Mouse (Mus musculus): Measurements from ENCODE around the gene Spaca3.

DNA sequence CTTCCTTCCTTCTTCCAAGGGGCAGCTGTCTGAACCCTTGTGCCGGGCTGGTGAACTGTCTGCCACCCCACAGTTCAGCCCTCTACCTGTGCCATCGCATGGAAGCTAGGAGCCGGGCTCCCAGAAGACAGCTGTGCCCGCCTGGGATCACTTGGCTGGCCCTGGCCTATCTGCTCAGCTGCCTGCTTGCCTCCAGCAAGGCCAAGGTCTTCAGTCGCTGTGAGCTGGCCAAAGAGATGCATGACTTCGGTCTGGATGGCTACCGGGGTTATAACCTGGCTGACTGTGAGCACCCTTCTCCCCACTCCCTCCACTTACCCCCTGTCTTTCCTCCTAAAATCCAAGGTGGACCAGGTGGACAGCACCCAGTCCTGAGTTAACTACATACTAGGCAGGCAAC lies 4.8 kb downstream of the Spaca3 start:
- TF ChIP-seq MAX (IDR thresholded peaks at IDR 0.05), result no peak
- no peak for TF ChIP-seq CTCF (IDR thresholded peaks at IDR 0.05; ENCODE audit: control insufficient read depth, insufficient read depth, insufficient read length)
- TF ChIP-seq CEBPB (IDR thresholded peaks at IDR 0.05; ENCODE audit: low read depth), result no peak
- no peak for TF ChIP-seq FOSL1 (IDR thresholded peaks at IDR 0.05; ENCODE audit: insufficient read depth, low read length, poor library complexity, severe bottlenecking)
- TF ChIP-seq MYOG (IDR thresholded peaks at IDR 0.05; ENCODE audit: control insufficient read depth, extremely low read depth, insufficient read length), result no peak
- TF ChIP-seq USF1 (IDR thresholded peaks at IDR 0.05; ENCODE audit: low read depth), result no peak
- TF ChIP-seq MYOD1 (IDR thresholded peaks at IDR 0.05; ENCODE audit: control insufficient read depth, insufficient read length, low read depth), result no peak
